Mouse (Mus musculus) intestine, postnatal 0 days (tissue): ENCODE results near the gene Vwc2l. TPM values are rescaled to one million over a fixed set of nuclear protein-coding genes. Genes with fewer than 3 reads are reported as not detected.

Experiments used
- ATAC-seq: fragments of 200-750 bp; cut with Nextera tagmentation; 2 replicates; pipeline ENCODE4 v1.8.0; 2017; ENCODE audit warnings: mild to moderate bottlenecking, moderate TSS enrichment, moderate library complexity
- H3K27ac ChIP-seq: fragments of 300-500 bp; sonication (generic); 2 replicates; pipeline ENCODE4 v1.5.1; 2014; ENCODE audit warnings: mild to moderate bottlenecking, low read depth, low read length, moderate library complexity
- H3K27me3 ChIP-seq: fragments of 300-500 bp; sonication (generic); replicated peaks from 2 replicates; pipeline ENCODE4 v1.6.1; 2014; ENCODE audit warnings: low read length, mixed read lengths; ENCODE audit not compliant: control insufficient read depth, insufficient read depth
- H3K36me3 ChIP-seq: fragments of 300-500 bp; sonication (generic); 2 replicates; pipeline ENCODE4 v1.6.1; 2014; ENCODE audit warnings: mild to moderate bottlenecking, moderate library complexity; ENCODE audit not compliant: control insufficient read depth, insufficient read depth
- H3K4me1 ChIP-seq: fragments of 300-500 bp; sonication (generic); replicated peaks from 2 replicates; pipeline ENCODE4 v1.6.1; 2014; ENCODE audit warnings: antibody characterized with exemption, low read length, mixed read lengths; ENCODE audit not compliant: control insufficient read depth, insufficient read depth
- H3K4me2 ChIP-seq: fragments of 300-500 bp; sonication (generic); replicated peaks from 2 replicates; pipeline ENCODE4 v1.6.1; 2014; ENCODE audit warnings: low read depth, mild to moderate bottlenecking, moderate library complexity
- H3K4me3 ChIP-seq: fragments of 300-500 bp; sonication (generic); 2 replicates; pipeline ENCODE4 v1.5.1; 2014; ENCODE audit warnings: low read depth, low read length
- H3K9ac ChIP-seq: fragments of 300-500 bp; sonication (generic); 2 replicates; pipeline ENCODE4 v1.6.1; 2014; ENCODE audit warnings: mild to moderate bottlenecking, low read depth, low read length
- H3K9me3 ChIP-seq: fragments of 300-500 bp; sonication (generic); 2 replicates; pipeline ENCODE4 v1.6.1; 2016; ENCODE audit warnings: mixed run types; ENCODE audit not compliant: control insufficient read depth
- CTCF ChIP-seq: sonication (generic); IDR thresholded peaks from 2 replicates; pipeline ENCODE4 v1.5.1; 2016; ENCODE audit warnings: low read depth, mild to moderate bottlenecking, control low read depth, antibody characterized with exemption, moderate library complexity
- WGBS: fragments of 180-500 bp; shearing (Covaris S2); extraction: QIAGEN DNeasy Blood & Tissue Kit; methylation state at CpG from one replicate; pipeline ENCODE4 v1.1.7; 2014; 5-methylcytosine and 5-hydroxymethylcytosine counted together
- polyA plus RNA-seq: library from polyadenylated mRNA; unstranded; fragments of >200 nt; fragmentation: Nextera tagmentation; extraction: Ambion mirVana; gene quantifications from 2 replicates; pipeline ENCODE4 v1.2.1, GENCODE M21; 2015

Gene Vwc2l
- polyA plus RNA-seq, 1 experiment from 2014 or later: 0.17 TPM

DNA sequence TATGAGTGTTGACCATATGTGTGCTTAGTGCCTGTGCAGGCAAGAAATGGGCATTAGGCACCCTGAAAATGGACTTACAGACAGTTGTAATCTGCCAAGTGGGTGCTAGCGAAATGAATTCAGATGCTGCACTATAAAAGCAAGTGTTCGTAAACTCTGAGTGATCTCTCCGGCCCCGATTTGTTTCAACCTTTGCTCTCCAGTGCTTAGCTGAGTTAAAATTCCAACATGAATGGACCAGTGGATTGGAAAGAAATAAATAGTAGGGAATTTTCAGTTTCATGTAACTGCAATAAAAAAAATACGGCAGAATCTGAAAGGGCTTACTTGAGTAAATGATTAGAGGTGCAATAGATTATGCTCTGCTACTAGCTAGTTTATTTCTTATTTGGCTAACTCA is 66.1 kb downstream of the Vwc2l start:
- H3K27ac ChIP-seq: no peak overlapping the region
- ATAC-seq: no peak
- no peak overlapping the region for H3K4me3 ChIP-seq
- H3K9me3 ChIP-seq: no peaks in the 10 kb centered on the region
- H3K4me2 ChIP-seq: no peak overlapping the region
- H3K27me3 ChIP-seq: no peaks in the 10 kb centered on the region
- no peaks in the 10 kb centered on the region for H3K4me1 ChIP-seq
- no peaks in the 10 kb centered on the region for H3K36me3 ChIP-seq
- WGBS: 79% methylated on average over 5 of the region's 5 CpGs
- no peak for TF ChIP-seq CTCF
- H3K9ac ChIP-seq: no peak overlapping the region

DNA sequence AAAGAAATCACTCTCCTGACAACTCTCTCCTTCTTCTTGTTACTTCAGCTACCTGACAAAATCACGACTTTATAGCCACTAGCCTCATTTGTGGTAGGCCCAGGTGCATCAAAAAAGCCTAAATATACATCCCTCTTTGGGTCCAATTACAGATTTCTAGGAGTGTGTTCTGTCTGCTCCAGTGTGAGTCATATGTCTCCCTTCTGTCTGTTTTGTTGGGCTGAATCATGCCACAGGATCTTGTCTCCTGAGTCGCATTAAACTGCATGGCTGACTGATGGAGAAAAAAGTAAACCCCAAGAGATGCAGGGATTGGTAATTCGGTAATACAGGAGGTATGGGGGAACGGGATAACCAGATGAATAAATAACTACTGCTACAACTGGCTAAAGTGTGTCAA is 69.6 kb downstream of the Vwc2l start:
- H3K4me2 ChIP-seq: no peak overlapping the region
- H3K4me1 ChIP-seq: no peaks in the 10 kb centered on the region
- no peak for TF ChIP-seq CTCF
- no peaks in the 10 kb centered on the region for H3K27me3 ChIP-seq
- no peaks in the 10 kb centered on the region for H3K9me3 ChIP-seq
- no peak overlapping the region for H3K27ac ChIP-seq
- no peak overlapping the region for H3K4me3 ChIP-seq
- no peaks in the 10 kb centered on the region for H3K36me3 ChIP-seq
- no peak for ATAC-seq
- no peak overlapping the region for H3K9ac ChIP-seq
- WGBS: 79% methylated on average over 4 of the region's 4 CpGs

DNA sequence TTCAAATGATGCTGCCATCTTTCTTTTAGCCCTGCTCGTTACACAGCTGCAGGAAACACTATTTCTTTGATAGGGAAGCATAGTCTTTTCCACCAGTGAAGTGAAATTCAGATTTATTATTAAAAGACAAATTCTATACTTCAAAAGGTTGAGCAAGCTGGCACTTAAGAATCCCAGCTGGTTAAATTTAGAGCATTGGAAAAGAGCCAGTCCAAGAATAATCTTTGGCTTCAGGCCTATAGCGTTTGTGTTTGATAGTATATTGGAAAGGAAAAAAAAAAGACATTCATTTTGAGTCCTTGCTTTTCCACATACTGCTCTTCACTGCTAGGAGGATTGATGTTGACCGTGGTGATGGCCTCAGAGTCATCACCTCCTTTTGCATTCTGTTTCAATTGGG is 77.9 kb downstream of the Vwc2l start:
- Histone ChIP-seq H3K4me1 (no peaks in the 10 kb centered on the region), H3K9me3 (no peaks in the 10 kb centered on the region), H3K4me2 (no peak overlapping the region), H3K9ac (no peak overlapping the region), H3K36me3 (no peaks in the 10 kb centered on the region), H3K27me3 (no peaks in the 10 kb centered on the region), H3K27ac (no peak overlapping the region), H3K4me3 (no peak overlapping the region)
- no peak for ATAC-seq
- no peak for TF ChIP-seq CTCF
- 71% methylated on average over 3 of the region's 3 CpGs for WGBS

DNA sequence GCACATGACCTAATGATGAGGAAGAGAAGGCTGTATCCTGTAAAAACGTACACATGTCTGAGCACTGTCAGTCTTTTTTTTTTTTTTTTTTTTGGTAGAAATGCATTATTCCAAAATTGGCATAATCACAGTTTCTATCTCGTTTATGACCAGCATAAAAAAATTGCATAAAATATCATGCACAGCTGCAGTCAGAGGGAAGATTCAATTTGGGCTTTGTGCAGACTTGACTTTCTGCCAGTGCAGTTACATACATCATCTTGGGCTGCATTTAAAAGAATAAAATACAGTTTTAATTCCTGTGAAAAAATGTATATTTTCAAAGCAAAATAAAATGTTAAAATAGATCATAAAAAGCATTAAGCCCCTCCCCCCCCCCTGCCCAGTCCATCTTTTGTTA is 97.6 kb downstream of the Vwc2l start:
- no peak overlapping the region for H3K4me3 ChIP-seq
- no peak overlapping the region for H3K9ac ChIP-seq
- ATAC-seq: no peak
- no peaks in the 10 kb centered on the region for H3K4me1 ChIP-seq
- H3K27me3 ChIP-seq: no peaks in the 10 kb centered on the region
- no peaks in the 10 kb centered on the region for H3K36me3 ChIP-seq
- TF ChIP-seq CTCF: no peak
- no peaks in the 10 kb centered on the region for H3K9me3 ChIP-seq
- H3K27ac ChIP-seq: no peak overlapping the region
- 49% methylated on average over 2 of the region's 2 CpGs for WGBS
- H3K4me2 ChIP-seq: no peak overlapping the region

DNA sequence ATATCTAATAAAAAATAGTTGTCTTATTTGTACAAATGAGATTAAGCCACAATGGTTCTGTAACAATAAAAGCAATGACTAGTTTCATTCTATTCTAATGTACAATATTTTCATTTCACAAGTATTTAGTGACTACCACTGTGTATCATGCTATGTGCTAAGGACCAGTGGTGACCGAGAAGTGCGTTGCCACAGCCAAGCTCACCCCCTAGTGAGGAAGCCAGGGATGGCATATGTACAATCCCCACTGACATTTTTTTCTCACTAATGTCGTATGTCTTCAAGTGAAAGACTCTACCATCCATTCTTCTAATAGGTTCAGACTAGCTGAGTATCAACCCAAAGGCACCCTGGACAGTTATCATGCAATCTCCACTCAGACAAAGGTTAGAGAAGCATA is 107.7 kb downstream of the Vwc2l start:
- Histone ChIP-seq H3K4me2 (no peak overlapping the region), H3K9ac (no peak overlapping the region), H3K27ac (no peak overlapping the region), H3K36me3 (no peaks in the 10 kb centered on the region), H3K27me3 (no peaks in the 10 kb centered on the region), H3K4me1 (no peaks in the 10 kb centered on the region), H3K9me3 (no peaks in the 10 kb centered on the region), H3K4me3 (no peak overlapping the region)
- no peak for ATAC-seq
- WGBS: 84% methylated on average over 3 of the region's 3 CpGs
- TF ChIP-seq CTCF: peak; percentile 39; the same call in 1 of the 2 replicates

DNA sequence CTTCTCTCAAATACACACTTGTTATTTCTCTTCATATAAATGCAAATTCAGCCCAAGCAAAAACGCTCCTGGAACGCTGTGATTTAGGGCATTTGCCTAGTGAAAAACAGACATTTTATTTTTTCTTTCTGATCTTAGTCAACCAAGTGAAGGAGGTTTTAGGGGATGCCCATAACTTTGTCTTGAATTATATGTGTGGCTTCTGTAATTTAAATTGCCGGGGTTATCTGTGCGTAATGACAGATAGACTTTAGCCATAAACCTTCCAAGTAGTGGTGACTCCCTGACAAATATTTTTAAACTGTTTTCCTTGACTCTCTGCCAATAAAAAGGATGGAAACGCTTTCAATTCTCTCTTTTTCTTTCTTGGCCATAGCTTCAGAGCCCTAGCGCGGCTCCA is 116.7 kb downstream of the Vwc2l start:
- 72% methylated on average over 7 of the region's 7 CpGs for WGBS
- Histone ChIP-seq H3K9me3 (no peaks in the 10 kb centered on the region), H3K36me3 (no peaks in the 10 kb centered on the region), H3K4me3 (no peak overlapping the region), H3K9ac (no peak overlapping the region), H3K27ac (no peak overlapping the region), H3K27me3 (no peaks in the 10 kb centered on the region), H3K4me2 (no peak overlapping the region), H3K4me1 (no peaks in the 10 kb centered on the region)
- ATAC-seq: no peak
- no peak for TF ChIP-seq CTCF

DNA sequence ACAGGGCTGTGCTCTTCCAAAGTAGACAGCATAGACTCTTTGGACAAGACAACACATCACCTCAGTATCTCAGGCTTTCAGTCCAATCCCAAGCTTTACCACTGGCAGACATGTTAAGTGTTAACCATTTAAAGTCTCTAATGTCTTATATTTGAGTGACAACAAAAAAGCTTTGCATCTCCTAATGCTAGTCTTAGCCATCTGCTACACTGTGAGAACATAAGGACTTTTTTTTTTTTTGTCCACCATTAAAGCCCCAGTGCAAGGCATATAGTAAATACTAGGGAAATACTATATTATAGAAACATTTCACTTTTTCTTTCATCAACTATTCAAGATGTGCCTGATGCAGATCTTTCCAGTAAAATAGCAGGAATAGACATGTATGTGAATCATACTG is 119.8 kb downstream of the Vwc2l start:
- Histone ChIP-seq H3K4me1 (no peaks in the 10 kb centered on the region), H3K4me3 (no peak overlapping the region), H3K36me3 (no peaks in the 10 kb centered on the region), H3K9ac (no peak overlapping the region), H3K9me3 (no peaks in the 10 kb centered on the region), H3K4me2 (no peak overlapping the region), H3K27ac (no peak overlapping the region), H3K27me3 (no peaks in the 10 kb centered on the region)
- TF ChIP-seq CTCF: no peak
- no peak for ATAC-seq
